Mouse (Mus musculus) liver, embryonic 12.5 days (tissue): Measurements from ENCODE around the gene Pgbd5. TPM values are rescaled to one million over a fixed set of nuclear protein-coding genes. Genes with fewer than 3 reads are reported as not detected.

Experiments
- ATAC-seq: fragments of 200-750 bp; cut with Nextera tagmentation; 2 replicates; pipeline ENCODE4 v1.8.0; 2017; ENCODE audit warnings: moderate number of reproducible peaks, mild to moderate bottlenecking, moderate library complexity
- H3K27ac ChIP-seq: fragments of 300-500 bp; sonication (generic); 2 replicates; pipeline ENCODE4 v1.5.1; 2016; ENCODE audit warnings: mild to moderate bottlenecking
- H3K27me3 ChIP-seq: fragments of 300-500 bp; sonication (generic); replicated peaks from 2 replicates; pipeline ENCODE4 v1.6.1; 2016; ENCODE audit warnings: mild to moderate bottlenecking, moderate library complexity
- H3K36me3 ChIP-seq: fragments of 300-500 bp; sonication (generic); 2 replicates; pipeline ENCODE4 v1.6.1; 2016; ENCODE audit warnings: mild to moderate bottlenecking, moderate library complexity
- H3K4me1 ChIP-seq: fragments of 300-500 bp; sonication (generic); 2 replicates; pipeline ENCODE4 v1.6.1; 2016
- H3K4me2 ChIP-seq: fragments of 300-500 bp; sonication (generic); 2 replicates; pipeline ENCODE4 v1.6.1; 2016; ENCODE audit warnings: mild to moderate bottlenecking, moderate library complexity
- H3K4me3 ChIP-seq: fragments of 300-500 bp; sonication (generic); 2 replicates; pipeline ENCODE4 v1.5.1; 2016; ENCODE audit warnings: mild to moderate bottlenecking, moderate library complexity
- H3K9ac ChIP-seq: fragments of 300-500 bp; sonication (generic); 2 replicates; pipeline ENCODE4 v1.6.1; 2016; ENCODE audit warnings: mild to moderate bottlenecking, moderate library complexity
- H3K9me3 ChIP-seq: fragments of 300-500 bp; sonication (generic); replicated peaks from 2 replicates; pipeline ENCODE4 v1.6.1; 2016; ENCODE audit warnings: mild to moderate bottlenecking, moderate library complexity
- WGBS: fragments of 180-500 bp; shearing (Covaris S2); methylation state at CpG from one replicate; pipeline ENCODE4 v1.1.7; 2016; ENCODE audit not compliant: insufficient replicate concordance; 5-methylcytosine and 5-hydroxymethylcytosine counted together
- polyA plus RNA-seq: library from polyadenylated mRNA; unstranded; fragments of >200 nt; fragmentation: Nextera tagmentation; extraction: Ambion mirVana; gene quantifications from 2 replicates; pipeline ENCODE4 v1.2.1, GENCODE M21; 2016

Gene Pgbd5
- polyA plus RNA-seq, 1 experiment from 2014 or later = 0.37 TPM

GRCm38 (mm10) chr8:124398843-124399402 is 40.5 kb downstream of the Pgbd5 start:
- no peaks in the 10 kb centered on the region for H3K27me3 ChIP-seq
- no peak; the same call in 1 of the 2 replicates for ATAC-seq
- no peak overlapping the region for H3K4me3 ChIP-seq
- H3K4me1 ChIP-seq = no peaks in the 10 kb centered on the region
- H3K9me3 ChIP-seq = no peaks in the 10 kb centered on the region
- H3K4me2 ChIP-seq = no peak overlapping the region
- WGBS = 26% methylated on average over 12 of the region's 12 CpGs
- no peak overlapping the region for H3K27ac ChIP-seq
- H3K9ac ChIP-seq = no peak overlapping the region
- no peaks in the 10 kb centered on the region for H3K36me3 ChIP-seq

DNA sequence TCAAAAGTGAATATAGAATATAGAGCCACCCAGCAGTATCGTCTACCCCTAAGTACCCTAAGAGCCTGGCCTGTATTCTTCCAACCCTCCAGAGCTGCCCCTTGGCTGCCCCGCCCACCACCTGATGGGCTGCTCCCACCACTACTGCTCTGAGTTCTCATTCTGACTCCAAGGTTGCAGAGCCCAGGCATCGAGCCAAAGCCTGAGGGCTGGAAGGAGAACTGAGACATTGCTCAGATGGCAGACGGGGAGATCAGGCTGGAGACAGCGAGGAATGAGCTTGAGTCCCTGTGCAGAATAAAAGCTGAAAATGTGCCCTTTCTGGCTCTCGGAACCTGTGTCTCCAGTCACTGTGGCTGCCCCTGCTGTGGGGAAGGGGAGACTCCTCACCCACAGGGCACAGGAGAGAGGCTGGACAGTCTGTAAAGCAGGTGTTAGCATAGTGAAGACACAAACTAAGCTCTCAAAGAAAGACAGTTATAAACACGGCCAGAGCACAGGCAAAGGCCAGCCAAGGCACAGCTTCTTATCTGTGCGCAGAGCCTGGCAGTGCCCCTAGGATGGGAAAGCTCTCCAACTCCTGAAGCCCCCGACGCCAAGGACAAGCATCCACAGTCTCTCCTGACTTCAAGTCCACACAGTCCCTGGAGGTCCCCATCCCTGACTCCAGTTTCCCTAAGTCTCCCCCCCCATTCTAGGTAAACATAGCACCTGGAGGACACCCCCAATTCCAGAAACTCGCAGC is 42.0 kb downstream of the Pgbd5 start:
- Histone ChIP-seq H3K4me2 (no peak overlapping the region), H3K27ac (no peak overlapping the region), H3K36me3 (no peaks in the 10 kb centered on the region), H3K27me3 (no peaks in the 10 kb centered on the region), H3K9ac (no peak overlapping the region), H3K4me3 (no peak overlapping the region), H3K4me1 (no peaks in the 10 kb centered on the region), H3K9me3 (no peaks in the 10 kb centered on the region)
- ATAC-seq = no peak
- WGBS = 66% methylated on average over 11 of the region's 11 CpGs

DNA sequence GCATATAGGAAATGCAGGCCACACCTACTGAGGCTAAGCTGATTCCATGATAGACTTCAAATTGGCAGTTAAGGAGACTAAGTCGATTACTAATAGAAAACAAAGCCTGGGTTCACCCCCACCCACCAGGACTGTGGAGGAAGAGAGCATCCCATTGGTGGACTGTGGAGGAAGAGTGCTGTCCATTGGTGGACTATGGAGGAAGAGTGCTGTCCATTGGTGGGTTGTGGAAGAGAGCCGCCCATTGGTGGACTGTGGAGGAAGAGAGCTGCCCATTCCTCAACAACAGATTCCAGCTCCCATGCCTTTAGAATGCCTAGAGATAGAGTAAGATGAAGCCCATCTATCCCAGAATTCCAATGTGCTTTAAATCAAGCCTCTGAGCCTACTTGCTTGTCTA is 42.9 kb downstream of the Pgbd5 start:
- Histone ChIP-seq H3K4me2 (no peak overlapping the region), H3K9me3 (no peaks in the 10 kb centered on the region), H3K27me3 (no peaks in the 10 kb centered on the region), H3K4me1 (no peaks in the 10 kb centered on the region), H3K4me3 (no peak overlapping the region), H3K9ac (no peak overlapping the region), H3K36me3 (no peaks in the 10 kb centered on the region), H3K27ac (no peak overlapping the region)
- no peak for ATAC-seq
- 69% methylated on average over 2 of the region's 2 CpGs for WGBS

GRCm38 (mm10) chr8:124395392-124395791 is 44.1 kb downstream of the Pgbd5 start:
- H3K27ac ChIP-seq = no peak overlapping the region

DNA sequence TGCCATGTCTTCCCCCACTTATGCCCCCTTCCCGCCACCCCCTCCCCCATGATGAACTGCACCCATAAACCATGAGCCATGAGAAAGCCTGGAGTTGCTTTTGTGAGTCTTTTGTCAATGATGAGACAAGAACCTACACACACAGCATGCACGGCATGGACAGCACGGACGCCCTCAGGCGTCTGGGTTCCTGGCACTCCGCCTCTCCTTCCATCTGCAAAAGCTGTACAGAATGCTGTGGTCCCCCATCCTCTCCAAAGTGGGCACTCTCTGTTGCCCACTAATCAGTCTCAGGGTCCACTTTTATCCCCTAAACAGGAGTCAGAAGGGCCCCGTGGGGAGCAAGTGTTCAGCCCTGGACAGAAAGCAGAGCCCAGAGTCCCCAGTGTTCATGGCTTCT is 44.5 kb downstream of the Pgbd5 start:
- Histone ChIP-seq H3K9me3 (no peaks in the 10 kb centered on the region), H3K27ac (no peak overlapping the region), H3K4me3 (no peak overlapping the region), H3K4me1 (no peaks in the 10 kb centered on the region), H3K4me2 (no peak overlapping the region), H3K27me3 (no peaks in the 10 kb centered on the region), H3K9ac (no peak overlapping the region), H3K36me3 (no peaks in the 10 kb centered on the region)
- WGBS = 68% methylated on average over 7 of the region's 7 CpGs
- ATAC-seq = no peak

More at GRCm38 (mm10) chr8:124395392-124395791, 44.1 kb downstream of the Pgbd5 start:
- Histone ChIP-seq H3K4me1 (no peaks in the 10 kb centered on the region), H3K9me3 (no peaks in the 10 kb centered on the region), H3K9ac (no peak overlapping the region), H3K4me3 (no peak overlapping the region), H3K36me3 (no peaks in the 10 kb centered on the region), H3K4me2 (no peak overlapping the region), H3K27me3 (no peaks in the 10 kb centered on the region)
- WGBS = 63% methylated on average over 7 of the region's 7 CpGs
- ATAC-seq = no peak

DNA sequence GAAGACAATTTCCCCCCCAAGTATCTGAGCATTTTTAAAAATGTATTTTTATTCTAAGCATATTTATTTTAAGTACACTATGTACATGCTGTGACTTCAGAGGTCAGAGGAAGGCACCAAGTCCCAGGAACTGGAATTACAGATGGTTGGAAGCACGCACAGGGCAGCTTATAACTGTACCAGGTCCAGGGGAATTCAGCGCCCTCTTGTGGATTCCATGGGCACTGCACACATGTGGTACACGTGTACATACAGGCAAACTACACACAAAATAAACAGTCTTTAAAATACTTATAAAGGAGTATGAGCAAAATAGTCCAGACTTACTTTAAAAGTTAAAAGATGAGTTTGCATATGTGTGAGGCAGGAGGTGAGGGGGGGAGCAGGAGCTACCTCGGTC is 45.5 kb downstream of the Pgbd5 start:
- WGBS = 60% methylated on average over 4 of the region's 4 CpGs
- H3K36me3 ChIP-seq = no peaks in the 10 kb centered on the region
- H3K9me3 ChIP-seq = no peaks in the 10 kb centered on the region
- no peak overlapping the region for H3K27ac ChIP-seq
- H3K4me1 ChIP-seq = no peaks in the 10 kb centered on the region
- no peak for ATAC-seq
- H3K27me3 ChIP-seq = no peaks in the 10 kb centered on the region
- H3K4me2 ChIP-seq = no peak overlapping the region
- no peak overlapping the region for H3K9ac ChIP-seq
- H3K4me3 ChIP-seq = no peak overlapping the region

GRCm38 (mm10) chr8:124393013-124393412 is 46.4 kb downstream of the Pgbd5 start:
- H3K4me2 ChIP-seq = no peak overlapping the region
- H3K9me3 ChIP-seq = no peaks in the 10 kb centered on the region
- H3K27me3 ChIP-seq = no peaks in the 10 kb centered on the region
- WGBS = 65% methylated on average over 5 of the region's 5 CpGs
- no peak overlapping the region for H3K9ac ChIP-seq
- no peaks in the 10 kb centered on the region for H3K4me1 ChIP-seq
- H3K4me3 ChIP-seq = no peak overlapping the region
- H3K27ac ChIP-seq = no peak overlapping the region
- ATAC-seq = no peak
- H3K36me3 ChIP-seq = no peaks in the 10 kb centered on the region

- H3K4me2 ChIP-seq = no peak overlapping the region
- no peak overlapping the region for H3K4me3 ChIP-seq
- H3K36me3 ChIP-seq = no peaks in the 10 kb centered on the region
- WGBS = 59% methylated on average over 10 of the region's 10 CpGs
- H3K27me3 ChIP-seq = no peaks in the 10 kb centered on the region
- H3K9ac ChIP-seq = no peak overlapping the region
- no peak for ATAC-seq
- H3K27ac ChIP-seq = no peak overlapping the region
- no peaks in the 10 kb centered on the region for H3K4me1 ChIP-seq
- H3K9me3 ChIP-seq = no peaks in the 10 kb centered on the region
These were observed 47.0 kb downstream of the Pgbd5 start for GRCm38 (mm10) chr8:124392271-124393012.

GRCm38 (mm10) chr8:124391191-124391590 is 48.3 kb downstream of the Pgbd5 start:
- Histone ChIP-seq H3K9ac (no peak overlapping the region), H3K27ac (no peak overlapping the region), H3K4me3 (no peak overlapping the region), H3K4me2 (no peak overlapping the region), H3K27me3 (no peaks in the 10 kb centered on the region), H3K4me1 (no peaks in the 10 kb centered on the region), H3K36me3 (no peaks in the 10 kb centered on the region), H3K9me3 (no peaks in the 10 kb centered on the region)
- WGBS = 81% methylated on average over 7 of the region's 7 CpGs
- no peak for ATAC-seq

DNA sequence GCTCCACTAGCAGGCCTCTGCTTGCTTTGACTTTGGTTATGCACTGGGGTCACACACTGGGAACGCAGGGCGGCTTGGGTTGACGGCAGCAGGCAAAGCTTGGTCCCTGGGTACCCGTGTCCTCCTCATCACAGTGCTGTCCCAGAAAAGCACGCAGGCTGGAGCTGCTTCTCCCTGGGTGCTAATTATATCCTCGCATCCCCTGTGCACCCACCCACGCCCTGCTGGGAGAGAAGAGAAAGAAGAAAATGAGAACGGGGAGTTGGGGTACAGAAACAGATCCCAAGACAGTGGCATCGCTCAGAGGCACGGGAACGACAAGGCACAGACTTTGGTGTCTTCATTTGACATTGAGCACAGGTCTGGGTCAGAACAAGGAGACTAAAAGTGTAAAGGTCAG is 50.0 kb downstream of the Pgbd5 start:
- Histone ChIP-seq H3K27ac (no peak overlapping the region), H3K4me2 (no peak overlapping the region), H3K27me3 (no peaks in the 10 kb centered on the region), H3K9ac (no peak overlapping the region), H3K4me3 (no peak overlapping the region), H3K9me3 (no peaks in the 10 kb centered on the region), H3K36me3 (no peaks in the 10 kb centered on the region), H3K4me1 (no peaks in the 10 kb centered on the region)
- ATAC-seq = no peak
- 72% methylated on average over 11 of the region's 11 CpGs for WGBS

- Histone ChIP-seq H3K36me3 (no peaks in the 10 kb centered on the region), H3K9me3 (no peaks in the 10 kb centered on the region), H3K4me1 (no peaks in the 10 kb centered on the region), H3K27me3 (no peaks in the 10 kb centered on the region), H3K27ac (no peak overlapping the region), H3K4me2 (no peak overlapping the region), H3K9ac (no peak overlapping the region), H3K4me3 (no peak overlapping the region)
- ATAC-seq = no peak
- WGBS = 76% methylated on average over 23 of the region's 23 CpGs
These were observed 53.1 kb downstream of the Pgbd5 start for GRCm38 (mm10) chr8:124386225-124386899.

DNA sequence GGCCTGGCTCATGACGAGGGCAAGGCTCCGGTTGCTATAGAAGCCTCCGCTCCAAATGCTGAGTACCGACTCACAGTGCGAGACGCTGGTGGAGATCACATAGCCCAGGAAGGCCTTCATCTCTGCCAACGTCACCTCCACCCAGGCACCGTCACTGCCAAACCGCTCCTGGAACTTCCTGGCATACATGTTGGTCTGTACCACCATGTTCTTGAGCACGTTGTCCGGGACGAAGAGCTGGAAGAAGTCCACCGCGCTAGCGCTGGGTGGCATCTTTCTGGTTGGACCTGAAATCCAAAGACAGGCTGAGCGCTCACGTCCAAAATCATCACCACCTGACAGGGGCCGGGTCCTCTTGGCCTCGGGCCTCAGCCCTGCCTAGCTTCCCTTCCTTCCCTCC is 55.1 kb downstream of the Pgbd5 start:
- Histone ChIP-seq H3K27ac (no peak overlapping the region), H3K36me3 (no peaks in the 10 kb centered on the region), H3K9me3 (no peaks in the 10 kb centered on the region), H3K4me1 (no peaks in the 10 kb centered on the region), H3K9ac (no peak overlapping the region), H3K4me3 (no peak overlapping the region), H3K4me2 (no peak overlapping the region), H3K27me3 (no peaks in the 10 kb centered on the region)
- no peak for ATAC-seq
- 82% methylated on average over 19 of the region's 19 CpGs for WGBS
